Mouse (Mus musculus): Measurements from ENCODE around the gene Son. TPM values are rescaled to one million over a fixed set of nuclear protein-coding genes. Genes with fewer than 3 reads are reported as not detected.

The Son gene
- total RNA-seq, 1 experiment from 2014 or later: 583 TPM

DNA sequence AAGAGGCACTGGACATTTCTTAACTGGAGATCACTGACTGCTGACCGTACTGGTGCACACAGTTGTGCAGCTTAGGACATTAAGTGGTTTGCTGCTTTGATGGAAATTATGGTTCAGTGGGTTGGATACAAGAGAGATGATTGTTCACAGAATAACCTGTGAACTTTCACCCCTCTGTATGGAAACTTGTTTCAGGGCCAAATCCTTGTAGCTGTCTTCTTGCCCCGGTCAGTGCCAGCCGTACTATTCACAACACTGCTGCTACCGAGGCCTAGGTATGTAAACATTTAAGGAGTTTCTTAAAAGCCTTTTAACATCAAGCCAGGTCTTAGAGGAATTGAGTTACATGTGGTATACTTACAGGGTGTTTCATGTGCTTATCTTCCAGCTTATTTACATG, 27.2 kb downstream of the Son start:
- ATAC-seq (ENCODE audit: extremely low read depth, insufficient number of reproducible peaks, low FRiP score, poor library complexity, severe bottlenecking): no peak

GRCm38 (mm10) chr16:91678147-91678911, 31.0 kb downstream of the Son start:
- no peak for ATAC-seq (ENCODE audit: extremely low read depth, insufficient number of reproducible peaks, low FRiP score, poor library complexity, severe bottlenecking)

DNA sequence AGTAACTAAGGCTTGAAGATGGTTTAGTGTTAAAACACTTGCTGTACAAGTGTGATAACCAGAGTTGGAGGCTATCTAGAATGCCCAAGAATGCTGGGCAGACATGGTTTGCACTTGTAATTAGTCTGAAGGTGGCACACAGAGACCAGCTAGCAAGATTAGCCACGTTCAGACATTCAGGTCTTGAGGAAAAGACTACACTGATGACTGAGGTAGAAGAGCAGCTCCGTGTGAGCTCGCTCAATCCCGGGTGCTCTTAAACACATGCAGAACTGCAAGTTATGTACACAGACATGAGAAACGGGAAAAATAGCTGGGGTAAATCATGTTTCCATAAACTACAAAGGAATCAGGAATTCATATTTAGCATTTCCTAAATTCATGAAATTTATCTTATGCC, 33.4 kb downstream of the Son start:
- ATAC-seq (ENCODE audit: extremely low read depth, insufficient number of reproducible peaks, low FRiP score, poor library complexity, severe bottlenecking): no peak

GRCm38 (mm10) chr16:91685526-91685925, 38.2 kb downstream of the Son start:
- ATAC-seq (ENCODE audit: extremely low read depth, insufficient number of reproducible peaks, low FRiP score, poor library complexity, severe bottlenecking): peak; percentile 87

DNA sequence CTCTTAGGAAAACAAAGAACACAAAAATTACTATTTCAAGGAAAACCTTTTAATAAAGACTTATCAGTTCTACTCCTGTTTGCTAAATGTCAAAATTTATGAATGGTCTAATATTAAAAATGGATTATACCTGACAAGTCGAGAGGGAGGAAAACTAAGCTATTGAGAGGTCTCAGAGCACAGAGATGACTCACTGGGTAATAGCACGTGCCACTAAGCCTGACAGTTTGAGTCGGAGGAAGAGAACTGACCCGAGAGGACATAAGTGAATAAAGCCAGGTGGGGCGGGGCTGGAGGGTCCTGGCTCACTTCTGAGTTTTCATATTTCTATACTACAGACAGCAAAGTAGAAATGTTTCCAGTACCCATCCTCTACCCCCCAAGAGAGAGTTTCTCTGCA, 39.1 kb downstream of the Son start:
- no peak for ATAC-seq (ENCODE audit: extremely low read depth, insufficient number of reproducible peaks, low FRiP score, poor library complexity, severe bottlenecking)

- ATAC-seq (ENCODE audit: extremely low read depth, insufficient number of reproducible peaks, low FRiP score, poor library complexity, severe bottlenecking): no peak
Observed at GRCm38 (mm10) chr16:91688023-91688618, 40.8 kb downstream of the Son start.

DNA sequence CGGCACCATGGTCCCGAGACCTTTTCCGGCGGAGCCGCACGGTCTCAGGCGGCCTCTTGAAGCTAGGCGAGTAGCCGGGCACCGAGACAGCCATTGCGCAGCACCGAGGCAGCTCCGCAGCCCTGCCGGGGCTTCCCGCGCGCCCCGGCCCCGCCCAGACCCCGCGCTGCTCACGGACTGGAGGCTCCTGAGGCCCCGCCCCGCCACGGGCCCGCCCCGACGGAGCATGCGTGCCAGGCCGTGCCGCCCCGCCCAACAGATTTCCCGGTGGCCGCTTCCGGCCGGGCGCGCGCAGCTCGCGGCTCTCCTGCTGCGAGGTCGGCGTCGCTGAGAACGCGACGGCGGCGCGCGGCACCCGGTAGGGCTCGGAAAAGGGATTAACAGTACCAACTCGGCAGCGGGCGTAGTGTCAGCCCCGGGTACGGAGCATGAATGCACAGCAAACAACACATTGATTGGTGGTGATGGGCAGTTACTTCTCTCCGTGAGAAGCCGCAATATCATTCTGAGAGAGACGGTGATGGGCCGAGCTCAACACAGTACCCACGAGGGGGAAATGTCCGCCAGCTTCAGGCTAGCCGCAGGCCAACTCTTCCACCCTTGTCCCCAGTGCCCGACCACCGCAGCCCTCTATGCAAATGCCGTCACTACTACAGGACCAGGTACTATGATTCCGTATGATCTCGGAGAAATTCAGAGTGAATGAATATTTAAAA, 41.5 kb downstream of the Son start, which contains the start of gene Donson:
Donson (minus strand) TSS at position 152 of the 716 bp plus-strand sequence.
- peak; percentile 70 for ATAC-seq (ENCODE audit: extremely low read depth, insufficient number of reproducible peaks, low FRiP score, poor library complexity, severe bottlenecking)

DNA sequence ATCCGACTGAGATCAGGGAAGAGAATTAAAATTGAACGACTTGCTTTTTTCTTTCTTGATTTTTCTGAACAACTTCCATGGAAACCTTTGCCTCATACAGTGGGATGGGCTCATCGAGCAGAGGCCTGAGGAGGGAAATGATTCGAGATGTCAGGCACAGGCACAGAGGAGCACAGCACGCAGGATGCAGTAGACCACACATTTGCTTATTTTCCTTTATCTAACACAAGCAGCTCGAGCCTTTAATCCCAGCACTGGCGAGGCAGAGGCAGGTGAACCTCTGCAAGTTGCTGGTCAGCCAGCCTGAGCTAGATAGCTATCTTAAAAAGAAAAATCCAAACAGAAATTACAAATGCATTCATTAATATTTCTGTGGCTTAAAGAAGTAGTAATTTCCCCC, 42.5 kb downstream of the Son start:
- ATAC-seq (ENCODE audit: extremely low read depth, insufficient number of reproducible peaks, low FRiP score, poor library complexity, severe bottlenecking): no peak

- ATAC-seq (ENCODE audit: extremely low read depth, insufficient number of reproducible peaks, low FRiP score, poor library complexity, severe bottlenecking): peak; percentile 88
Observed at GRCm38 (mm10) chr16:91694455-91695084, 47.3 kb downstream of the Son start.

DNA sequence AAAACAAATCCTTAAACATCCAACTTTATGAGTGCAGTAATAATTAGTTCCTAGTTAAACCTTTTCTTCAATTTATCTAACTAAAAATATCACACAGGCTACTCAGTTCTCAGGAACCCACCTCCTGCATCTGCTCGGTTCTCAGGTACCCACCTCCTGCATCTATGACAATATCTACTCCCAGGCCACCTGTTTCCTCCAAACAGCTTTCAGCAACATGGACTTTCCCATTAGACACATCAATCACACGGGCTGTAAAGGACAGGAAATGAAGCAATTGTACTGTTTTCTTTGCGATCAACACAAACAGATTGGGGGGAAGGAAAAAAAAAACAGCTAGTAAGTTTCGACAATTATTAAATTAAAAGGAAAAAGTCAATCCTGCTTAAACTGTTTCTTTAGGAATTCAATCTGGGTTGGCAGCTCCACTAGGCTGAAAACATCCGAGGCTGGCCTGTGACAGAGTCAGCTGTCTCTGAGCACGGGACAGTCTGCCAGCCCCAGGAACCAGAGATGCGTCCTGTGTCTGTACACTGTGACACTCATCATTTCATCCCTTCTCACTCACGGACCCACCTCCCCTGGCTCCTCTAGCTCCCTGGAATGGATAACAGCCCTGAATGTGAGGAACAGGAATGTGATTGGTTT, 47.9 kb downstream of the Son start:
- ATAC-seq (ENCODE audit: extremely low read depth, insufficient number of reproducible peaks, low FRiP score, poor library complexity, severe bottlenecking): no peak

DNA sequence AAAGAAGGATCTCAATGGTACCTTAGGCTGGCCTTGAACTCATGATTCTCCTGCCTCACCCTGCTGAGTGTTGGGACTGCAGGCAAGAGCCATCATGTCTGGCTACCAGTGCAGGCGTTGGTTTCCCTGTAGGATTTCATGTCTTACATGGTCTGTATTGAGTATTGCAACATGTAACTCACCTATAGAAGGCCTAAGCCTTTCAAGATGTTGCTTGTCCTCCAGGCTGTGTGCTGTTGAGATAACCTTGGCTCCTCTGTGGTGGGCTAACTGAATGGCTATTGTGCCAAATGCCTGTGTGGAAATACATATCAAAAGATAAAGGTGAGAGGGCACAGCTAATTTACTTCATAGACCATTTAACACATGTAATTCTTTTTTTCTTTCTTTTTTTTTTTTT, 51.7 kb downstream of the Son start:
- no peak for ATAC-seq (ENCODE audit: extremely low read depth, insufficient number of reproducible peaks, low FRiP score, poor library complexity, severe bottlenecking)

GRCm38 (mm10) chr16:91701908-91702307, 54.6 kb downstream of the Son start:
- ATAC-seq (ENCODE audit: extremely low read depth, insufficient number of reproducible peaks, low FRiP score, poor library complexity, severe bottlenecking): no peak

GRCm38 (mm10) chr16:91702771-91703188, 55.5 kb downstream of the Son start:
- ATAC-seq (ENCODE audit: extremely low read depth, insufficient number of reproducible peaks, low FRiP score, poor library complexity, severe bottlenecking): no peak

- ATAC-seq (ENCODE audit: extremely low read depth, insufficient number of reproducible peaks, low FRiP score, poor library complexity, severe bottlenecking): no peak
Observed at GRCm38 (mm10) chr16:91704603-91705340, 57.5 kb downstream of the Son start.

DNA sequence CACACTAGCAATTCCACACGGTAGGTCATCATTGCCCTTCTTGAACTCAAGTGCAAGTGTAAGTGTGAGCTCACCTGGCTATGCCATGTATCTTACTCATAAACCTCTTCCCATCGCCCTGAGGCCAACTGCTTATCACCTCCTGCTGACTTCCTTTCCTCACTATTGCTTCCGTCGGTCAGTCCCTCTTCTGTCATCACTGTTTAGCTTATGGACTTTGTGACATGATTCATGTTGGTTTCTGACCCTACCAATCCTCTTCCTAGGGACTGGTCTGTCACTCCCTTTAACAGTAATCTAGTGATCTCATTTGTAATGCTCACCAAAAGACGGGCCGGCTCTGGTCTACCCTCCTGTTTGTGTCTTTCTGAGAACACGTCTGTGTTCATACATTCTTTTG, 62.9 kb downstream of the Son start:
- no peak for ATAC-seq (ENCODE audit: extremely low read depth, insufficient number of reproducible peaks, low FRiP score, poor library complexity, severe bottlenecking)

GRCm38 (mm10) chr16:91716927-91717349, 69.6 kb downstream of the Son start:
- no peak for ATAC-seq (ENCODE audit: extremely low read depth, insufficient number of reproducible peaks, low FRiP score, poor library complexity, severe bottlenecking)

DNA sequence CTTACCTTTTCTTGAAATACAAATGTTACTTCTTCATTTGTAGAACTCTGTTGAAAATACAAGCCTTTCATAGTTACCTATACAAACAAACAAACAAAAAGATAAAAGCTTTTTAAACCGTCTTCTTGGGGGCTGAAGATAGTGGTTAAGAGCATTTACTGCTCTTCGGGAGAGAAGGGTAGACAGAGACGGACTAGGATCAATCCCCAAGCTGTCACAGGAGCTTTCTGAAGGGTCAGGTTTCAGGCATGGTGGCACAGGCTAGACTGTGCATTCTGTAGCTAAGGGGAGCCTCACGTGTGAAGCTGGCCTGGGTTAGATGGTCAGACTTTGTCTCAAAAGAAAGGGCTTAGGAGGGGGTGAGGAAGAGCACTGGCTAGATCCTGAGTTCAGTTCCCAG, 70.1 kb downstream of the Son start:
- no peak for ATAC-seq (ENCODE audit: extremely low read depth, insufficient number of reproducible peaks, low FRiP score, poor library complexity, severe bottlenecking)

DNA sequence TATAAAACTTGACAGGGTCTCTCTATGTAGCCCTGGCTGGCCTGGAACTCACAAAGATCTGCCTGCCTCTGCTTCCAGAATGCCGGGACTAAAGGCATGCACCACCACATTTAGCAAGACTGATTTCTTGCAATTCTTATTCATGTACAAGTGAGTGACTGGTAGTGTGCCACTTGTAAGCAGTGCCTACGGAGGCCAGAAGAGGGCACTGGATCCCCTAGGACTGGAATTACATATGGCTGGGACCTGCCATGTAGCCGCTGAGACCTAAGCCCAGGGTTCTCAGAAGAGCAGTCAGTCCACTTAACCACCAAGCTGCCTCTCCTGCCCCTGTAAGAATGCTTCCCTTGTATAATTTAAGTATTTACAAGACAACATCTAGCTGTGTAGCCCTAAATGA, 76.9 kb downstream of the Son start:
- no peak for ATAC-seq (ENCODE audit: extremely low read depth, insufficient number of reproducible peaks, low FRiP score, poor library complexity, severe bottlenecking)

Measured in neutrophil, adult 5-6 weeks (primary cell).